10 mouse cellular contexts compared by ENCODE assay signal in the genomic region with DNA sequence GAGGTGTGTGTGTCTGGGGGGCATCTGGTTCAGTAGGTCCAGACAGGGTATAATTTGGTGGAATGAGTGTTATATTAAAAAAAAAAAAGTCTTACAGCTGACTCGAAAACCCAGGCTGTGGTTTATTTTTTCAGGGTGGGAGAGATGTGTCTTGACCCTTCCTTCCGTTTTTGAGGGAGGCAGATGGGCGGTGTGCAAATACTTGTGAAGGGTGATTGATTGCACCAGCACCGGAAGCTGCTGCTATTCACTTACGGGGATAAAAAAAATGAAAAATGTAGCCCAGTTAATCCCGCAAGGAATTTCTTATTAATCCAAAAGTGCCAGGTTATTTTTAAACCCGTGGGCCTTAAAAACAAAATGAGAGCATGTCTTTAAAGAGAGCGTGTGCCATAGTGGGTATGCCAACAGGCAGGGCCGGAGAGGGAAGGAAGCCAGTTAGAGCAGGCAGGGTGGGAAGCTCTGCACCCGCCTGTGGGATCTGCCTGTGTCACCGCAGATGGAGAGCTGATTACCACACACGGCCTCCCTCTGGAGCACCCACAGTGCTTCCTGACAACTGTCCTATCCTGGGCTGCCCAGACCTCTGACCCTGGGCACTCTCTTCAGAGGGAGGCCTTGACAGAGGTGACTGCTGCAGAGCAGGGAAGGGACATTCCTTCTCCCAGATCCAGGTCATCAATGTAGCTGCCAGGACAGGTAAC. TPM values are rescaled to one million over a fixed set of nuclear protein-coding genes. Genes with fewer than 3 reads are reported as not detected.
DNase-seq lines count a peak whose midpoint lies in the region; ATAC-seq lines count a peak whose summit lies in the region.
"Had no signal": no experiment of that assay in that cellular context is flagged by ENCODE, and none has a peak within 500 bp of the region (broad histone marks: within the 10 kb centered on the region; RNA-seq: fewer than 3 reads in every experiment).

No protein-coding gene starts in this region.

- H3K4me1 ChIP-seq in heart, embryonic 15.5 days (replicated peaks): peaks cover 12% of the 10 kb centered on the region
- peaks cover 16% of the 10 kb centered on the region for H3K4me1 ChIP-seq in kidney, embryonic 15.5 days
- peaks cover 17% of the 10 kb centered on the region for H3K4me1 ChIP-seq in midbrain, embryonic 15.5 days

- 28% methylated on average over 12 of the region's 12 CpGs for WGBS in heart, embryonic 15.5 days
- WGBS in kidney, embryonic 15.5 days: 14% methylated on average over 12 of the region's 12 CpGs
- 37% methylated on average over 12 of the region's 12 CpGs for WGBS in midbrain, embryonic 15.5 days

- intact Hi-C loops in heart, postnatal 25 days (cut with DNase I): no loop called here

- no peak for ATAC-seq in heart, embryonic 15.5 days (replicated peaks; ENCODE audit: insufficient number of reproducible peaks, insufficient read depth, low FRiP score, low read depth)
- peak; percentile 62 for ATAC-seq in kidney, embryonic 15.5 days (replicated peaks; ENCODE audit: low FRiP score)
- ATAC-seq in midbrain, embryonic 15.5 days (replicated peaks): 0 out of 2 replicates have a peak, but pooled peaks have one; percentile 13

- no peak overlapping the region for H3K9ac ChIP-seq in heart, embryonic 15.5 days
- H3K9ac ChIP-seq in kidney, embryonic 15.5 days: no peak overlapping the region
- no peak overlapping the region for H3K9ac ChIP-seq in midbrain, embryonic 15.5 days
- H3K9ac ChIP-seq: neural tube, embryonic 12.5 days had no signal

- no peaks in the 10 kb centered on the region for H3K36me3 ChIP-seq in heart, embryonic 15.5 days
- H3K36me3 ChIP-seq in kidney, embryonic 15.5 days: no peaks in the 10 kb centered on the region
- H3K36me3 ChIP-seq in midbrain, embryonic 15.5 days (replicated peaks): no peaks in the 10 kb centered on the region
- H3K36me3 ChIP-seq: neural tube, embryonic 12.5 days had no signal

- H3K9me3 ChIP-seq in heart, embryonic 15.5 days (replicated peaks): no peaks in the 10 kb centered on the region
- H3K9me3 ChIP-seq in kidney, embryonic 15.5 days (replicated peaks): no peaks in the 10 kb centered on the region
- H3K9me3 ChIP-seq in midbrain, embryonic 15.5 days: no peaks in the 10 kb centered on the region
- H3K9me3 ChIP-seq: neural tube, embryonic 12.5 days had no signal

- no peak overlapping the region for H3K27ac ChIP-seq in heart, embryonic 15.5 days
- 0 out of 2 replicates have a peak overlapping the region, but pooled peaks have one; percentile 41 for H3K27ac ChIP-seq in kidney, embryonic 15.5 days
- H3K27ac ChIP-seq in midbrain, embryonic 15.5 days: no peak overlapping the region
- H3K27ac ChIP-seq: heart, adult 2 months; neural tube, embryonic 12.5 days had no signal

- no peaks in the 10 kb centered on the region for H3K27me3 ChIP-seq in heart, embryonic 15.5 days
- no peaks in the 10 kb centered on the region for H3K27me3 ChIP-seq in kidney, embryonic 15.5 days
- H3K27me3 ChIP-seq in midbrain, embryonic 15.5 days (replicated peaks): no peaks in the 10 kb centered on the region
- H3K27me3 ChIP-seq: neural tube, embryonic 12.5 days had no signal

- H3K4me3 ChIP-seq in heart, embryonic 15.5 days: no peak overlapping the region
- H3K4me3 ChIP-seq in kidney, embryonic 15.5 days (replicated peaks): no peak overlapping the region
- H3K4me3 ChIP-seq in midbrain, embryonic 15.5 days: no peak overlapping the region
- H3K4me3 ChIP-seq: heart, adult 2 months; neural tube, embryonic 12.5 days had no signal

- no peak for DNase-seq in heart, postnatal 25 days (ENCODE audit: low spot score)
- peak; percentile 69 for DNase-seq in adrenal gland, postnatal 14 days
- DNase-seq in cerebellum, postnatal 10 days: peak; percentile 64 to 68
- no peak for DNase-seq in right cerebral cortex, postnatal 25 days
- no peak for DNase-seq in frontal cortex, adult 2 months (ENCODE audit: extremely low spot score in 1 of 2, low spot score in 1 of 2)

- H3K4me2 ChIP-seq in heart, embryonic 15.5 days: peak overlapping the region; percentile 18; the same call in 1 of the 2 replicates
- H3K4me2 ChIP-seq in kidney, embryonic 15.5 days: peak overlapping the region; percentile 25
- H3K4me2 ChIP-seq in midbrain, embryonic 15.5 days: no peak overlapping the region
- H3K4me2 ChIP-seq: neural tube, embryonic 12.5 days had no signal

RNA-seq across cellular contexts. Expression of gene Tspan5, which starts 11.3 kb away (rescaled TPM):
- polyA plus RNA-seq in heart, embryonic 15.5 days (2015; fragmentation: Nextera tagmentation; extraction: Ambion mirVana): 14.7 and 18.9 TPM in 2 replicates
- 1 to 10 TPM; 7.2 to 8.6 TPM for total RNA-seq in heart, postnatal 25 days (2021)
- 38.2 and 39.1 TPM in 2 replicates for total RNA-seq in adrenal gland, postnatal 14 days (2021)
- polyA plus RNA-seq in kidney, embryonic 15.5 days (2015; fragmentation: Nextera tagmentation; extraction: Ambion mirVana): 26.3 and 28.9 TPM in 2 replicates
- polyA plus RNA-seq in midbrain, embryonic 15.5 days (2015; fragmentation: Nextera tagmentation; extraction: Ambion mirVana): 102 and 105 TPM in 2 replicates
- 196 and 211 TPM in 2 replicates for polyA plus RNA-seq in frontal cortex, adult 2 months (2012; rRNA removed)

Comparison
In these comparisons a context has a peak if more than half of its experiments do, and no peak if none do; other contexts are left out.
1. DNase-seq: peak in adrenal gland, postnatal 14 days (single experiment) and cerebellum, postnatal 10 days (2 of 2); none in heart, postnatal 25 days (single experiment), right cerebral cortex, postnatal 25 days (single experiment) and frontal cortex, adult 2 months (0 of 2).